Mouse (Mus musculus) CD4-positive, CD25-positive, alpha-beta regulatory T cell, adult 9 weeks (primary cell): Measurements from ENCODE around the gene Klhl11. TPM values are rescaled to one million over a fixed set of nuclear protein-coding genes. Genes with fewer than 3 reads are reported as not detected.

ENCODE experiments used
- polyA plus RNA-seq: library from polyadenylated mRNA; unstranded; fragments of 100-300 nt; shearing (Covaris generic); gene quantifications from one replicate; pipeline ENCODE4 v1.2.1, GENCODE M21; 2017

The Klhl11 gene
- polyA plus RNA-seq = 2.9 TPM

GRCm38 (mm10) chr11:100472197-100472934, at the start of gene Klhl11:
Gene Klhl11, minus strand, starts transcription at chr11:100472741.

DNA sequence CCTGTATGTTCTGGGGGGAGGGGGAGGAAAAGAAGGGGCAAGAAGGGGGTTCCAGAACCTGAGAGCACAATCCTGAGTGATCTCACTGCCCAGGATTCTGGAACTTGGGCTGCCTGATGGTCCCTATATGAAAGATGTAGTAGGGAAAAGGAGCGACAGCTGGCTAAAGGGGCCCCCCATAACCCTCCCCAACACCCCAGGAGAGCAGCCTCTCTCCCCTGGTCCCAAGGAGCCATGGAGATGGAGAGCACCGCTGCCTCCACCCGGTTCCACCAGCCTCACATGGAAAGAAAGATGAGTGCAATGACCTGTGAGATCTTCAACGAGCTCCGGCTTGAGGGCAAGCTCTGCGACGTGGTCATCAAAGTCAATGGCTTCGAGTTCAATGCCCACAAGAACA, 30.7 kb downstream of the Klhl11 start, which contains the start of the genes Nt5c3b and Klhl10:
TSS of gene Nt5c3b (minus strand) at position 12 of the 400 bp plus-strand sequence.
TSS of gene Klhl10 (plus strand) at position 121 of the 400 bp plus-strand sequence.

DNA sequence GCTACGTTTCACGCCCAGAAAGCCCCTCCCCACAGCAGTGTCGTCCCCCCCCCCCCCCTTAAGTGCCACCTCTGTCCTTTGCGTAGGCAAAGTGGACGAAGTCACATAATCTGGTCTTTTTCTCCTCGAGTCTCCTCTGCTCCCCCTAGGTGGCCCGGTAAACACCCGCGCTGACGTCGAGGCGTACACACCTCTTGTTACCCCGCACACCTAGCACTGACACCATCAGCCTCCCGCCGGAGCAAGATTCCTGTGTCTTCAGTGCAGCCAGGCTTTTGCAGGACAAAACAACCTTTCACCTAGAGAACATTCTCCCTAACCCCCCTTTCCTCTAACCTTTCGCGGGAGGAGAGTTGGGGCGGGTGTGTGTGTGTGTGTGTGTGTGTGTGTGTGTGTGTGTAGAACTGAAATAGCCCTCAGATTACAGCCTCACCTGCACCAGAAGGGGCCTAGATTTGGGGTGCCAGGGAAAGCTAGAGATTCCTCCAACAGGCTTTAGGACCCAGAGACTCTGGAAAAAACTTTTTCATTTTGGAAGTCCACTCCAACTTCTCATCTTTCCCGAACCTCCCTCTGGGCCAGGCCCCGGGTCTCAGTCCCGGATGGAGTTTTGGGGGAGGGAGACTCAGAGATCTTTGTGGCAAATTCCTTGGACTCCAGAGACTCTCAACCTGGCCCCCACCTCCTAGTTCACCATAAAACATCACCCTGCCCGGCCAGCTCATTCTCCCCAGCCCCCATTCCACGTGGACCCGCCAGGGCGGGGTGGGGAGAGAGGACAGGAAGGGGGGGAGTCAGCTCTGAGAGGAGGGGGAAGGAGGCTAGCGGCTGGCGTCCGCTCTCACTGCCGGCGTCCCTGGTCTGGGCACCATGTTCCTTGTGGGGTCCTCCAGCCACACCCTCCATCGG, 57.4 kb downstream of the Klhl11 start, which contains the start of gene Fkbp10:
TSS of gene Fkbp10 (plus strand) at position 784 of the 909 bp plus-strand sequence.

DNA sequence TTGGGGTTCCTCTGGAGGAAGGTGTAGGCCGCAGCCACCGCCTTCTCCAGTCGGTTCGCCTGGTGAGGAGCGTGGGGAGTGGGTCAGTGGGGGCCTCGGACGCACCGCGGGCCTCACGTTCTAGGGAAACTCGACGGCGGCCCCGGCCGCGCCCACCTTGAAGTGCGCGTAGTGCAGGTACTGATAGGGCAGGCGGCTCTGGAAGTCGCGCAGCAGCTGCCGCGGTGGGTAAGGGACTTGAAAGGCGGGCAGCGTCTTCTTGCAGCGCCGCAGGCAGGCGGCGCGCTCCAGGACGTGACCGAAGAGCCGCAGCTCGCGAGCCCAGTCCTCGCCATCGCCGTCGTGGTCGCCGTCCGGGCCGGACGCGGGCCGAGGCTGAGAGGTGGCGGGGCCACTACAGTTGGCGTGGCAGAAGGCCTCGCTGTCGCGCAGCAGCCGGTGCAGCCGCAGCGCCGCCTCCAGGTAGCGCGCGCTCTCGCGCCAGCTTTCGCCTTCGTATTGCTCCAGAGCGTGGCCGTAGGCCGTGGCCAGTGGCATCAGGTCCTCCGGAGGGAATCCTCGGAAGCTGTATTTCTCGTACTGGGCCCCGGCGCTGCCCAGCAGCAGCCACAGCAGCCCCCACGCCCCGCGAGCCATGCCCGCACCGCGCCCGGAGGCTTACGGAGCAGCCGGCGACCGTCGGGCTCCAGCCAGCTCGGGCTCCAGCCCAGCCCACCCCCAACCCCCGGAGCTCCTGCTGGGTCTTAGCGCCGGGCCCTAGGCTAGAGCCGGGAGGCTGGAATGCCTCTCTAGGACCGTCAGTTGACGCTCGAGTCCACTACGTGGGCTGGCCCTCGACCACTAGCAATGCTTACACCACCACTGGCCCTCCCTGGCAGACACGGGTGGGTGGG, 58.3 kb downstream of the Klhl11 start, which contains the start of gene P3h4:
TSS of gene P3h4 (minus strand) at position 816 of the 893 bp plus-strand sequence.

Other genes with a start within 250 kb of the Klhl11 start
- not detected for gene Krt16, start 223.8 kb downstream of the Klhl11 start, polyA plus RNA-seq
- gene Krt17, start 211.7 kb downstream of the Klhl11 start, polyA plus RNA-seq = 3.8 TPM
- gene Krt42, start 202.9 kb downstream of the Klhl11 start, polyA plus RNA-seq = not detected
- 3,233 TPM for gene Eif1, start 152.9 kb downstream of the Klhl11 start, polyA plus RNA-seq
- not detected for gene Gast, start 138.3 kb downstream of the Klhl11 start, polyA plus RNA-seq
- gene Hap1, start 116.6 kb downstream of the Klhl11 start, polyA plus RNA-seq = 2.6 TPM
- gene Jup, start 75.0 kb downstream of the Klhl11 start, polyA plus RNA-seq = 2.5 TPM
- not detected for gene P3h4, start 57.9 kb downstream of the Klhl11 start, polyA plus RNA-seq
- gene Fkbp10, start 57.0 kb downstream of the Klhl11 start, polyA plus RNA-seq = not detected
- 166 TPM for gene Nt5c3b, start 30.9 kb downstream of the Klhl11 start, polyA plus RNA-seq
- gene Klhl10, start 30.8 kb downstream of the Klhl11 start, polyA plus RNA-seq = 0.45 TPM
- gene Acly, start 55.3 kb upstream of the Klhl11 start, polyA plus RNA-seq = 206 TPM
- 0.15 TPM for gene Ttc25, start 72.9 kb upstream of the Klhl11 start, polyA plus RNA-seq
- gene Cnp, start 102.2 kb upstream of the Klhl11 start, polyA plus RNA-seq = 425 TPM
- 33.4 TPM for gene Nkiras2, start 146.5 kb upstream of the Klhl11 start, polyA plus RNA-seq
- gene Dnajc7, start 147.4 kb upstream of the Klhl11 start, polyA plus RNA-seq = 661 TPM
- gene Zfp385c, start 219.7 kb upstream of the Klhl11 start, polyA plus RNA-seq = 0.33 TPM
- gene Dhx58, start 231.5 kb upstream of the Klhl11 start, polyA plus RNA-seq = 37.6 TPM
- gene Kat2a, start 239.7 kb upstream of the Klhl11 start, polyA plus RNA-seq = 30.4 TPM
- gene Hspb9, start 241.1 kb upstream of the Klhl11 start, polyA plus RNA-seq = 1.2 TPM